Mouse (Mus musculus) NIH3T3 (cell line): ENCODE measurements around the gene Meox1.
A peak's percentile ranks its signal among the peaks of the same experiment; 100 is the strongest.

Source experiments
- DNase-seq: peaks from one replicate; pipeline ENCODE4 v3.0.0-alpha.2; 2012; ENCODE audit warnings: low read depth

Gene Meox1

GRCm38 (mm10) chr11:101849286-101849685 is 44.9 kb downstream of the Meox1 start:
- peak; percentile 81 for DNase-seq

- DNase-seq, result no peak
Measured at GRCm38 (mm10) chr11:101847509-101847908, 46.7 kb downstream of the Meox1 start.

GRCm38 (mm10) chr11:101842773-101843163 is 51.4 kb downstream of the Meox1 start:
- no peak for DNase-seq

- DNase-seq, result peak; percentile 69
Measured at GRCm38 (mm10) chr11:101841998-101842772, 52.0 kb downstream of the Meox1 start.

- DNase-seq, result no peak
Measured at GRCm38 (mm10) chr11:101840405-101840804, 53.8 kb downstream of the Meox1 start.

- peak; percentile 88 for DNase-seq
Measured at GRCm38 (mm10) chr11:101839426-101839825, 54.7 kb downstream of the Meox1 start.

GRCm38 (mm10) chr11:101832001-101832400 is 62.2 kb downstream of the Meox1 start:
- DNase-seq, result peak; percentile 80

- no peak for DNase-seq
Measured at GRCm38 (mm10) chr11:101830616-101831015, 63.6 kb downstream of the Meox1 start.

GRCm38 (mm10) chr11:101830112-101830511 is 64.1 kb downstream of the Meox1 start:
- peak; percentile 91 for DNase-seq

- no peak for DNase-seq
Measured at GRCm38 (mm10) chr11:101828718-101829117, 65.5 kb downstream of the Meox1 start.
